19 mouse cellular contexts compared by ENCODE assay signal in the genomic region with DNA sequence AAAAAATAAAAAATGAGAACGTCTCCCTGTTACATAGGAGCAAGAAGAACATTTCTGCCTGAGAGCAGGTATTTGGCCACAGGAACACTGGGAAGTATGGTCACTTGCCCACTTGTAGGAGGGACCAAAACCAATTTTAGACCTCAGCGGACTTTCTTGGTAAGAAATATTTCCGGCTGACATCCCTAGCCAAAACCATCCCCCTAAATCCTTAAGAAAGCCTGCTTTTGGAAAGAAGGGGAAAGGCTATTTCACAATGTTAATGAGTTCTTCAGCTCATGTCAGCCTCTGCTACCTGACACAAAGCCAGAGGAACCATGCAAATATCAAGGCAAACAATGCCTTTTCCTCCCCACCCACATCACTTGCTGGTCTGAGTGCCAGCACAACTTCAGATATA.
A peak's percentile ranks its signal among the peaks of the same experiment; 100 is the strongest.
DNase-seq lines count a peak whose midpoint lies in the region; ATAC-seq and TF ChIP-seq lines count a peak whose summit lies in the region.
"Had no signal": no experiment of that assay in that cellular context is flagged by ENCODE, and none has a peak within 500 bp of the region (broad histone marks: within the 10 kb centered on the region; RNA-seq: fewer than 3 reads in every experiment).

No protein-coding gene starts in this region.

- no peaks in the 10 kb centered on the region for H3K36me3 ChIP-seq in forebrain, embryonic 15.5 days
- no peaks in the 10 kb centered on the region; the same call in 1 of the 2 replicates for H3K36me3 ChIP-seq in forebrain, postnatal 0 days (ENCODE audit: insufficient read depth)
- H3K36me3 ChIP-seq in heart, embryonic 13.5 days = peaks cover 7% of the 10 kb centered on the region
- H3K36me3 ChIP-seq in heart, embryonic 12.5 days = 0 out of 2 replicates have a peak, but pooled peaks cover 3% of the 10 kb centered on the region
- no peaks in the 10 kb centered on the region for H3K36me3 ChIP-seq in lung, embryonic 16.5 days (ENCODE audit: control insufficient read depth, insufficient read depth, low read length)
- no peaks in the 10 kb centered on the region for H3K36me3 ChIP-seq in stomach, embryonic 15.5 days
- H3K36me3 ChIP-seq: liver, embryonic 13.5 days had no signal

- ATAC-seq in forebrain, embryonic 15.5 days (replicated peaks) = no peak
- ATAC-seq in forebrain, postnatal 0 days = no peak
- ATAC-seq in heart, embryonic 13.5 days (ENCODE audit: extremely low read depth, insufficient number of reproducible peaks, low FRiP score, low TSS enrichment) = no peak
- ATAC-seq in heart, embryonic 12.5 days (ENCODE audit: insufficient number of reproducible peaks, low FRiP score) = no peak
- peak; percentile 41 for ATAC-seq in lung, embryonic 16.5 days (ENCODE audit: low read depth)
- no peak for ATAC-seq in stomach, embryonic 15.5 days (ENCODE audit: insufficient read depth, low FRiP score, low read depth)
- ATAC-seq: CD4-positive, CD25-positive, alpha-beta regulatory T cell, adult 4 months; midbrain, embryonic 13.5 days had no signal

- no peak for TF ChIP-seq CTCF in forebrain, postnatal 0 days (IDR thresholded peaks at IDR 0.05; ENCODE audit: low read depth)

- H3K27ac ChIP-seq in forebrain, embryonic 15.5 days (replicated peaks) = peak overlapping the region; percentile 15; the same call in 1 of the 2 replicates
- no peak overlapping the region for H3K27ac ChIP-seq in forebrain, postnatal 0 days (ENCODE audit: low read depth, low read length)
- peak overlapping the region; percentile 59 for H3K27ac ChIP-seq in heart, embryonic 13.5 days (replicated peaks)
- H3K27ac ChIP-seq in heart, embryonic 12.5 days (ENCODE audit: poor library complexity, severe bottlenecking) = no peak overlapping the region
- peak overlapping the region; percentile 94 for H3K27ac ChIP-seq in lung, embryonic 16.5 days (ENCODE audit: low read length)
- H3K27ac ChIP-seq in stomach, embryonic 15.5 days = peak overlapping the region; percentile 64; the same call in 1 of the 2 replicates
- H3K27ac ChIP-seq: forebrain, embryonic 10.5 days; hindbrain, embryonic 14.5 days; limb, embryonic 12.5 days; liver, embryonic 13.5 days; midbrain, embryonic 13.5 days had no signal

- no peak overlapping the region for H3K4me3 ChIP-seq in forebrain, embryonic 15.5 days
- H3K4me3 ChIP-seq in forebrain, postnatal 0 days (ENCODE audit: low read depth, low read length) = no peak overlapping the region
- no peak overlapping the region for H3K4me3 ChIP-seq in heart, embryonic 13.5 days
- H3K4me3 ChIP-seq in heart, embryonic 12.5 days = no peak overlapping the region
- no peak overlapping the region for H3K4me3 ChIP-seq in lung, embryonic 16.5 days (ENCODE audit: low read length)
- no peak overlapping the region for H3K4me3 ChIP-seq in stomach, embryonic 15.5 days (replicated peaks)
- H3K4me3 ChIP-seq: embryonic facial prominence, embryonic 15.5 days; forebrain, embryonic 10.5 days; limb, embryonic 12.5 days; liver, embryonic 13.5 days; midbrain, embryonic 13.5 days had no signal

- H3K27me3 ChIP-seq in forebrain, embryonic 15.5 days = no peaks in the 10 kb centered on the region
- no peaks in the 10 kb centered on the region for H3K27me3 ChIP-seq in forebrain, postnatal 0 days (ENCODE audit: insufficient read depth, low read length)
- H3K27me3 ChIP-seq in heart, embryonic 13.5 days (replicated peaks) = no peaks in the 10 kb centered on the region
- no peaks in the 10 kb centered on the region for H3K27me3 ChIP-seq in heart, embryonic 12.5 days (replicated peaks)
- no peaks in the 10 kb centered on the region for H3K27me3 ChIP-seq in lung, embryonic 16.5 days (ENCODE audit: control insufficient read depth, insufficient read depth, low read depth, low read length)
- H3K27me3 ChIP-seq in stomach, embryonic 15.5 days (replicated peaks) = no peaks in the 10 kb centered on the region
- H3K27me3 ChIP-seq: embryonic facial prominence, embryonic 15.5 days; limb, embryonic 12.5 days; liver, embryonic 13.5 days; midbrain, embryonic 13.5 days had no signal

- DNase-seq in forebrain, postnatal 0 days = no peak
- DNase-seq in lung, adult 18-20 months = no peak
- DNase-seq in cerebellum, postnatal 14 days = no peak
- DNase-seq: embryo, embryonic 11 days; kidney, adult 2 months; liver, embryonic 13.5 days; thymus, adult 2 months had no signal

- no peaks in the 10 kb centered on the region for H3K9me3 ChIP-seq in forebrain, embryonic 15.5 days
- no peaks in the 10 kb centered on the region for H3K9me3 ChIP-seq in forebrain, postnatal 0 days (ENCODE audit: low read length)
- H3K9me3 ChIP-seq in heart, embryonic 13.5 days = no peaks in the 10 kb centered on the region
- H3K9me3 ChIP-seq in heart, embryonic 12.5 days (replicated peaks) = no peaks in the 10 kb centered on the region
- no peaks in the 10 kb centered on the region for H3K9me3 ChIP-seq in lung, embryonic 16.5 days (ENCODE audit: control insufficient read depth, low read length)
- no peaks in the 10 kb centered on the region for H3K9me3 ChIP-seq in stomach, embryonic 15.5 days
- H3K9me3 ChIP-seq: embryonic facial prominence, embryonic 15.5 days; forebrain, embryonic 10.5 days; G1E; limb, embryonic 12.5 days; liver, embryonic 13.5 days; midbrain, embryonic 13.5 days had no signal

- peaks cover 16% of the 10 kb centered on the region; the same call in 1 of the 2 replicates for H3K4me1 ChIP-seq in forebrain, embryonic 15.5 days
- no peaks in the 10 kb centered on the region for H3K4me1 ChIP-seq in forebrain, postnatal 0 days (ENCODE audit: insufficient read depth)
- H3K4me1 ChIP-seq in heart, embryonic 13.5 days = peaks cover 30% of the 10 kb centered on the region
- peaks cover 24% of the 10 kb centered on the region for H3K4me1 ChIP-seq in heart, embryonic 12.5 days (replicated peaks)
- H3K4me1 ChIP-seq in lung, embryonic 16.5 days (replicated peaks; ENCODE audit: control insufficient read depth, insufficient read depth, low read length) = peaks cover 30% of the 10 kb centered on the region
- peaks cover 8% of the 10 kb centered on the region; the same call in 1 of the 2 replicates for H3K4me1 ChIP-seq in stomach, embryonic 15.5 days

- H3K9ac ChIP-seq in forebrain, embryonic 15.5 days (replicated peaks) = no peak overlapping the region
- no peak overlapping the region for H3K9ac ChIP-seq in forebrain, postnatal 0 days
- no peak overlapping the region for H3K9ac ChIP-seq in heart, embryonic 13.5 days
- no peak overlapping the region for H3K9ac ChIP-seq in heart, embryonic 12.5 days
- H3K9ac ChIP-seq in lung, embryonic 16.5 days (ENCODE audit: low read length) = no peak overlapping the region; the same call in 1 of the 2 replicates
- no peak overlapping the region for H3K9ac ChIP-seq in stomach, embryonic 15.5 days
- H3K9ac ChIP-seq: embryonic facial prominence, embryonic 15.5 days; hindbrain, embryonic 14.5 days; limb, embryonic 12.5 days; liver, embryonic 13.5 days; midbrain, embryonic 13.5 days had no signal

- WGBS in forebrain, embryonic 15.5 days = 88% methylated on average over 3 of the region's 3 CpGs
- WGBS in forebrain, postnatal 0 days = 75% methylated on average over 3 of the region's 3 CpGs
- 67% methylated on average over 3 of the region's 3 CpGs for WGBS in heart, embryonic 13.5 days
- 76% methylated on average over 3 of the region's 3 CpGs for WGBS in heart, embryonic 12.5 days
- WGBS in lung, embryonic 16.5 days = 32% methylated on average over 3 of the region's 3 CpGs
- 47% methylated on average over 3 of the region's 3 CpGs for WGBS in stomach, embryonic 15.5 days

- H3K4me2 ChIP-seq in forebrain, embryonic 15.5 days (replicated peaks) = no peak overlapping the region
- no peak overlapping the region for H3K4me2 ChIP-seq in forebrain, postnatal 0 days (ENCODE audit: low read depth)
- no peak overlapping the region for H3K4me2 ChIP-seq in heart, embryonic 13.5 days
- no peak overlapping the region for H3K4me2 ChIP-seq in heart, embryonic 12.5 days
- 0 out of 2 replicates have a peak overlapping the region, but pooled peaks have one; percentile 1 for H3K4me2 ChIP-seq in lung, embryonic 16.5 days (ENCODE audit: low read depth, low read length)
- H3K4me2 ChIP-seq in stomach, embryonic 15.5 days = no peak overlapping the region
- H3K4me2 ChIP-seq: embryonic facial prominence, embryonic 15.5 days; hindbrain, embryonic 14.5 days; limb, embryonic 12.5 days; liver, embryonic 13.5 days; midbrain, embryonic 13.5 days had no signal

Comparison
In these comparisons a context has a peak if more than half of its experiments do, and no peak if none do; other contexts are left out.
1. H3K27ac ChIP-seq: peak in forebrain, embryonic 15.5 days (single experiment), heart, embryonic 13.5 days (single experiment), lung, embryonic 16.5 days (single experiment) and stomach, embryonic 15.5 days (single experiment); none in forebrain, postnatal 0 days (single experiment) and heart, embryonic 12.5 days (single experiment).